In the genomic region with DNA sequence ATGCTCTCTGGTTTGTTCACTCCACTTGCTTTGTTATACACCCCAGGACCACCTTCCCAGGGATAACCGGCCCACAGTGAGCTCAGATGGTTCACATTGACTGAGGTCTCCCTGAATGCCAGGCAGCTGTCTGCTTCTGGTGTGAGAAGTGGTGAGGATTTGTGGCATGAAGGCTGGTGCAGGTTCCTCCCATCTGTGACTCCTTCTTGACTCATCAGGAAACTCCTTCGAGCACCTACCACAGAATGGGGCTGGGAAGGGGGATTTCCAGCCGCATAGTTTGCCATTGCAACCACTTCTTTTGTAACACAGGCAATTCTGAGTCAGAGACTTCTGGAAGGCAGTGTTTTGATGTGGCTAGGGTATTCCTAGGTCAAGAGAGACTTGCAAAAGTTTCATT, we compare ENCODE assay signal across 19 mouse cellular contexts. TPM values are rescaled to one million over a fixed set of nuclear protein-coding genes. Genes with fewer than 3 reads are reported as not detected.
A peak's percentile ranks its signal among the peaks of the same experiment; 100 is the strongest.
DNase-seq lines count a peak whose midpoint lies in the region; ATAC-seq and TF ChIP-seq lines count a peak whose summit lies in the region.
"Had no signal": no experiment of that assay in that cellular context is flagged by ENCODE, and none has a peak within 500 bp of the region (broad histone marks: within the 10 kb centered on the region; RNA-seq: fewer than 3 reads in every experiment).

No protein-coding gene starts in this region.

- no peaks in the 10 kb centered on the region for H3K36me3 ChIP-seq in thymus, adult 2 months (ENCODE audit: control insufficient read depth, insufficient read depth, low read length)
- H3K36me3 ChIP-seq: forebrain, embryonic 12.5 days; neural tube, embryonic 12.5 days had no signal

- no peak overlapping the region for H3K4me3 ChIP-seq in thymus, adult 2 months (ENCODE audit: control insufficient read depth, insufficient read depth, low read length)
- H3K4me3 ChIP-seq: forebrain, embryonic 12.5 days; gastrocnemius, adult 2 months; neural tube, embryonic 12.5 days had no signal

- DNase-seq in 3T3-L1 (ENCODE audit: low read depth, low spot score), result peak; percentile 99
- peak; percentile 62 for DNase-seq in CD4-positive, CD25-positive, alpha-beta regulatory T cell, adult 2 months (ENCODE audit: low read depth, low spot score)
- DNase-seq in c-Kit-positive CD71-negative TER-119-negative erythroid progenitor cells, embryonic 14.5 days (ENCODE audit: low read depth), result peak; percentile 36
- DNase-seq in urinary bladder, adult 18-20 months (ENCODE audit: low spot score in 2 of 2), result no peak
- no peak for DNase-seq in thymus, postnatal 10 days (ENCODE audit: low spot score in 2 of 2)
- DNase-seq in thymus, adult 2 months, result no peak
- no peak for DNase-seq in ovary, adult 18-20 months (ENCODE audit: low spot score)
- DNase-seq: cerebellum, adult 9-11 months; gastrocnemius, adult 2 months had no signal

- no peak for TF ChIP-seq POLR2A in thymus, adult 2 months (IDR thresholded peaks at IDR 0.05; ENCODE audit: control insufficient read depth, extremely low read depth, insufficient read depth, low read length, poor library complexity)

- H3K27ac ChIP-seq in thymus, adult 2 months (ENCODE audit: control insufficient read depth, insufficient read depth, low read length), result no peak overlapping the region
- H3K27ac ChIP-seq: forebrain, embryonic 12.5 days; gastrocnemius, adult 2 months; neural tube, embryonic 12.5 days had no signal

- TF ChIP-seq CTCF in thymus, adult 2 months (IDR thresholded peaks at IDR 0.05; ENCODE audit: borderline replicate concordance, control insufficient read depth, extremely low read depth, insufficient read depth, low read length, poor library complexity), result no peak

- peak; percentile 93 for ATAC-seq in megakaryocyte progenitor cell, adult 5-6 weeks (replicated peaks; ENCODE audit: poor library complexity)

- no peaks in the 10 kb centered on the region; the same call in 1 of the 2 replicates for H3K4me1 ChIP-seq in thymus, adult 2 months (replicated peaks; ENCODE audit: control insufficient read depth, insufficient read depth, low read length)
- H3K4me1 ChIP-seq: forebrain, embryonic 12.5 days; neural tube, embryonic 12.5 days had no signal

- 4% methylated on average over 3 of the region's 3 CpGs for WGBS in thymus, adult 2 months

- no peaks in the 10 kb centered on the region for H3K27me3 ChIP-seq in thymus, adult 2 months (ENCODE audit: control insufficient read depth, insufficient read depth, low read length)
- H3K27me3 ChIP-seq: forebrain, embryonic 12.5 days; neural tube, embryonic 12.5 days had no signal

RNA-seq across cellular contexts. Expression of gene Mefv, which starts 5.3 kb away (rescaled TPM):
- 14.7 and 18.6 TPM in 2 replicates for total RNA-seq in megakaryocyte progenitor cell, adult 5-6 weeks (2015)
- 46.7 and 53.5 TPM in 2 replicates for total RNA-seq in megakaryocyte progenitor cell, adult 5-6 weeks (2017)
- 0.83 and 1.3 TPM in 2 replicates for polyA plus RNA-seq in thymus, adult 2 months (2012; rRNA removed)
- total RNA-seq: ES-E14; gastrocnemius, adult 2 months; heart, adult 8-10 months; heart, postnatal 25 days; left cerebral cortex, postnatal 10 days had no signal
- polyA plus RNA-seq: embryonic facial prominence, embryonic 11.5 days; forebrain, embryonic 12.5 days; kidney, embryonic 16.5 days; midbrain, embryonic 11.5 days; neural tube, embryonic 12.5 days had no signal

RNA-seq across cellular contexts. Expression of gene Zfp263, which starts 20.7 kb away (rescaled TPM):
- total RNA-seq in megakaryocyte progenitor cell, adult 5-6 weeks (2015), result 27.6 and 31.6 TPM in 2 replicates
- 38.0 and 45.6 TPM in 2 replicates for total RNA-seq in megakaryocyte progenitor cell, adult 5-6 weeks (2017)
- 15.7 and 16.0 TPM in 2 replicates for polyA plus RNA-seq in thymus, adult 2 months (2012; rRNA removed)

Comparison
In these comparisons a context has a peak if more than half of its experiments do, and no peak if none do; other contexts are left out.
1. DNase-seq: peak in 3T3-L1 (single experiment), CD4-positive, CD25-positive, alpha-beta regulatory T cell, adult 2 months (single experiment) and c-Kit-positive CD71-negative TER-119-negative erythroid progenitor cells, embryonic 14.5 days (single experiment); none in urinary bladder, adult 18-20 months (0 of 2), thymus, postnatal 10 days (0 of 2), thymus, adult 2 months (single experiment) and ovary, adult 18-20 months (single experiment).